Mouse (Mus musculus) lung, postnatal 25 days (tissue): ENCODE data around the gene Islr2.

Source experiments
- DNase-seq: peaks from one replicate; pipeline ENCODE4 v3.0.0; 2022; ENCODE audit warnings: low spot score

Gene Islr2

GRCm38 (mm10) chr9:58150733-58151361 lies 53.3 kb downstream of the Islr2 start:
- DNase-seq: peak; percentile 4

GRCm38 (mm10) chr9:58148806-58149205 lies 55.3 kb downstream of the Islr2 start:
- DNase-seq: no peak
